Mouse (Mus musculus): ENCODE data around the gene Phf24. TPM values are rescaled to one million over a fixed set of nuclear protein-coding genes. Genes with fewer than 3 reads are reported as not detected.

Gene Phf24
- total RNA-seq, 2 experiments from 2014 or later, result 1.6 to 1.8 TPM

- no peak for DNase-seq (ENCODE audit: low spot score in 2 of 2)
These were observed 11.5 kb upstream of the Phf24 start for GRCm38 (mm10) chr4:42904966-42905365.

DNA sequence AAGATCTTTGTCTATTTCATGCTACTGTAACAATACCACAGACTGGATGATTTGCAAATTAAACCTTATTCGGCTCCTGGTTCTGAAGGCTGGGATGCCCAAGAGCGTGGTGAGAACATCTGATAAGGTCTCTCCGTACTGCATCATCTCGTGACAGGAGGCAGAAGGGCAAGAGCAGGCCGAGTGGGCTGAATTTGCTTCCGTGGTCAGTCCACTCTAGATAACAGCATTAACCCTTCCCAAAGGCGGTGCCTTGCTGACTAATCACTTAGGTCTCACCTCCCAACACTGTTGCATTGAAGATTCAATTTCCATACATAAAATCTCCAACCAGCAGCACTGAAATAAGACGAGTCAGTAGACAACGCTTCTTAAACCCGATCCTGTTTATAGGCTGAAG is 3.1 kb upstream of the Phf24 start:
- DNase-seq (ENCODE audit: low spot score in 2 of 2), result no peak

- DNase-seq (ENCODE audit: low spot score in 2 of 2), result no peak
These were observed 1.1 kb upstream of the Phf24 start for GRCm38 (mm10) chr4:42915311-42915710.

DNA sequence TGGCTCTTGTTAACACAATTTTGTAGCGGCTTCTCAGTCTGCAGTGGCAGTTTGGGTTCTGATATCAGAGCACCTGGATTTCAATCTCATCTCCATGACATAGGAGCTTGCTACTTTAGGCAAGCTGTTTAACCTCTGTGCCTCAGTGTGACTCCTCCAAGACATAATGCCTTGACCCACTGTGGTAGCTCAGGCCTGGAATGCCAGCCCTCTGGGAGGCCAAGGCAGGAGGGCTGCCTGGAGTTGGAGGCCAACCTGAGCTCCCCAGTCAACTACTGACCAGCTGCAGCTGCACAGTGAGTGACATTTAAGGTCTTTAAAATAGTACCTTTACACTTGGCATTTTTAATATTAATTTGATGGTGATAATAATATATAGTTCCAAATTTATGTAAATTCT is 494 bp upstream of the Phf24 start:
- DNase-seq (ENCODE audit: low spot score in 2 of 2), result no peak

DNA sequence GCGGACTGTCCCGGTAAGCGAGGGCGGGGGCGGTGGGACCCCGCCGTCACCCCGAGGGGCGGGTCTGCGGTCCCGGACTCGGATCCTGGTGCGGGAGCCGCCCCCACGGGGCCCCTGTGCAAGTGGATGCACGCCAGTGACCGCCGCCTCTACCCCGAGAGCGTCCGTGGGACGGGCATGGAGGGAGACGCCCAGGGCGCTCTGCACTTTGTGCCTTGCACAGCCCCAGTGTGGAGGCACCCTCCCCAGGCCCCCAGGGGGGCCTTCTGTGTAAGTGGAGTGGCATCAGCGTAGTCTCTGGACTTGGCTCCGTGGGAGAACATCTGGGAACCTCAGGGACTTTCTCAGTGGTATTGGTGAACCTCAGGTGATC is 928 bp downstream of the Phf24 start:
- no peak for DNase-seq (ENCODE audit: low spot score in 2 of 2)

DNA sequence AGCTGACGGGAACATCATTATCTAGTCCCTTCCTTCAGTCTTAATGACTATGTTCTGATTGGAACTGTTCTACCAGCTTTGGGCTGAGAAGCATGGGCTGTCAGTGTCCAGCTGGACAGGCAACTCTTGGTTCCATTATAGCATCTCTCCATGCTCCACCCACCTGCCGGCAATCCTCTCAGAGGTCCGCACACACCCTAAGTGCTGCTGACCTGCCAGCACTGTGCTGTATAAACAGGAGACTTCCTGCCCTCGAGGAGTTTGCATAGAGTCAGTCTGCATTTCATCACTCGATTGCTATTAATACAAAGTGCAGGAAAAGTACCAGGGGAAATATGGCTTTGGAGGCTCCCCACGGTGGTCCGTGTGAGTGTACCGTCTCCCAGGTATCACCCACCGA is 4.3 kb downstream of the Phf24 start:
- DNase-seq (ENCODE audit: low spot score in 2 of 2), result no peak

- DNase-seq (ENCODE audit: low spot score in 2 of 2), result no peak
These were observed 5.1 kb downstream of the Phf24 start for GRCm38 (mm10) chr4:42921536-42921935.

DNA sequence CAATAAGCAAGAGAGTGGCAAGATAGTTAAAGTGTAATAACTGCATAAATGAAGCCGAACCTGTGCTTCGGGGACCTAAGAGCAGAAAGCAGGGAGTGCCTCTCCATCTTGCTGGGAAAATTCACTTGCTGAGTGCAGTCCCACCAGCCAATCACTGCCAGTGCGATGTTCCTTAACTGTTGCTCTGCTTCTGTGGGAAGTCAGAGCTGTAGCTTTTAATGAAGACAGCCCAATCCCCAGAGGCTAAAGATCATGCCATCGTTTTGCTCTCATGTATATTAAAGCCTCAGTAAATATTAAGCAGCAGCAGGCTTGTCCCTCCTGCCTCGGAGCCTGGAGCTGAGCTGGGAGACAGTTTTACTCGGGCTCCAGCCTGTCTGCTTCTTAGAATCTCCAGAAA is 5.6 kb downstream of the Phf24 start:
- no peak for DNase-seq (ENCODE audit: low spot score in 2 of 2)

- DNase-seq (ENCODE audit: low spot score in 2 of 2), result no peak
These were observed 6.0 kb downstream of the Phf24 start for GRCm38 (mm10) chr4:42922461-42922860.

DNA sequence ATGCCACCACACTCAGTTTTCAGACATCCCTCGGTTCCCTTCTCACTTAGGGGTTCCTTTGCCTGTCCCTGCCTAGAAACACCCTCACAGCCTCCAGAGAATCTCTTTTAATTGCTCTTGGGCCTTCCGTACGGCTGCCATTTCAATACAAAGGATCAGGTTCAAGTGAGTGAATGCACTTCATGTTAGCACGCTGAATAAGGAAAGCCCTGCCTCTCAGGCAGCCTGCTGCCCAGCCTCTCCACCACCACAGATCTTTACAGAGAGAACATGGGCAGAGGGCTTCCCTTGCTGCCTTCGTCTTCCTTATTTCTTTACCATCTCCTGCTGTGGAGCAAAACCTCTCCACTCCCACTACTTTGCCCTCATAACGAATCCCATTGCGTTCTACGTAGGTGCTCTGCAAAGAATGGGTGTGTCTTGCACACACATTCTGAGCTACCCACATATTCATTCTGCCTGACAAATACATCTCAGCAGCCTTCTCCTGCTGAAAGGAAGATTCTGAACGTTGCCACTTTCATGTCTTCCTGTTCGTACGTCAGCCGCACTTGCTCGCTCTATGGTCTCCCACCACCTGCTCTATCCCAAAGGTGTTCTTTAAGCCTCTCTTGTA is 7.7 kb downstream of the Phf24 start:
- no peak for DNase-seq (ENCODE audit: low spot score in 2 of 2)

DNA sequence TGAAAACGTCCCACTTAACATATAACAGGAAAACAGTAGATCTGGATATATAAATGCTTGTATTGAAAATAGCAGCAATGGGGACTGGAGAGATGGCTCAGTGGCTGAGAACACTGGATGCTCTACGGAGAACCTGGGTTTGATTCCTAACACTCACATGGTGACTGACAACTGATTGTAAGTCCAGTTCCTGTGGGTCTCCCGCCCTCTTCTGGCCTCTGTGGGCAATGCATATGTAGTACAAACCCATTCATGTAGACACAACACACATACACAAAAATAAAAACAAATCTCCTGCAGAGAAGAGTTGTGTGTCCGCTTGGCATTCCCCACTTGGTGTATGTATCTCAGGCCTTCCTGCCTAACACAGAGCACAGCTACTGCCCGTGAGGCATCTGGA is 11.7 kb downstream of the Phf24 start:
- no peak for DNase-seq (ENCODE audit: low spot score in 2 of 2)

DNA sequence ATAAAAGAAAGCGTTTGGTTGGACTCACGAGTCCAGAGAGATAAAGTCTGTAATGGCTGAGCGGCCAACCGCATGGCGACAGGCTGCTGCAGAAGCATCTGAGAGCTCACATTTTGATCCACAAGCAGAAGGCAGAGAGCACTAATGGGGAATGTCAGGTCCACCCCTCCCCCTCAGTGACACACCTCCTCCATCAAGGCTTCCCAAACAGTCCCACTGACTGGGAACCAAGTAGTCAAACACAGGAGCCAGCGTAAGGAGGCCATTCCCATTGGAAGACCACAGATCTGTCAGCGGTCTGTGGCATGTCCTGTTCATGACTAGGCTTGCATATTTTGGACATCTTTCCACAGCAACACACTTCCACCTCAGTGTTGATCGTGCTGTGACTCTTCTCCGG is 12.5 kb downstream of the Phf24 start:
- DNase-seq (ENCODE audit: low spot score in 2 of 2), result no peak

DNA sequence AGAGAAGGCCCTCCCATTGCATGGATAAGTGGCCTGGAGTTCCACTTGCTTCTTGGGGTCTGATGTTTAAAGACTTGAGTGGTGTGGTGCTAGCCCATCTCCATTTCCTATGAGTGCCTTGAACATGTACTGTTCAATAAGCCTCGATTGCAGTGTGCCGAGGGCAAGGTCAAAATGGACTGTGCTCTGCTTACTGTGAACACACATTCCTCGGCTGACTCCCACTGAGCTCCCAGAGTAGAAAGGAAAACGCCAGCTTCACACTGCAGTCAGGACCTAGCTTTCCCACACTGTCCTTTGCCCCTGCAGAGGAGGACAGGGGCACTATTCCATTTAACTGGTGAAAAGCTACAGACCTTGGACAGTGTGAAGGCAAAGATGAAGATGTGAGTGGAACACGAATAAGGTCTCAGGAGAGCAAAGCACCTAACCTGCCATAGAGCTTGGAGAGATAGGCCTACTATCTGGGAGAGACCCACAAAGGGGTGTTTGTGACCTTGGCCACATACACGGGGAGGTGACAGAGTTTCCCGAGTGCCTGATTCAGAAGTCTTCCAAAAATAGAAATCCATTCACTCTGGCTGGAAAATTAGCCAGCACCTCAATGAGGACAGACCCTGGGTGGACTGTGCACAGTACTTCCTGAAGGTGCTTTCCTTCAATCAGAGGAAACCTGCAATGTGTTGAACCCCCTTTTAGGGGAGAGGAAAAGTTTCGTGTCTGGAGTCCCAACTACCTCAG is 15.9 kb downstream of the Phf24 start:
- no peak for DNase-seq (ENCODE audit: low spot score in 2 of 2)

DNA sequence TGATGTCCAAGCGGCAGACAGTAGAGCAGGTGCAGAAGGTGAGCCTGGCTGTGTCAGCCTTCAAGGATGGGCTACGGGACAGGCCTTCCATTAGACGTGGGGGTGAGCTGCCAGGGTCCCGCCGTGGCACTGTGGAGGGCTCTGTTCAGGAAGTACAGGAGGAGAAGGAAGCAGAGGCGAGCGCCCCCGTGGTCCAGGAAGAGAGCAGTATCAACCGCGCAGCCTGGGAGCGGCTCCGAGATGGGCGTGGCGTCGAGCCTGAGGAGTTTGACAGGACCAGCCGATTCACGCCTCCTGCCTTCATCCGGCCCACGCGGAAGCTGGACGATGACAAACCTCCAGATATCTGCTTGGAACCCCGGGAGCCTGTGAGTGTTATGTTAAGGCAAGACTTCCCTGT is 17.2 kb downstream of the Phf24 start:
- peak; percentile 45 to 56 for DNase-seq (ENCODE audit: low spot score in 2 of 2)

GRCm38 (mm10) chr4:42941396-42941795 is 24.9 kb downstream of the Phf24 start:
- no peak for DNase-seq (ENCODE audit: low spot score in 2 of 2)

- DNase-seq (ENCODE audit: low spot score in 2 of 2), result no peak
These were observed 26.9 kb downstream of the Phf24 start for GRCm38 (mm10) chr4:42943341-42943740.

- DNase-seq (ENCODE audit: low spot score in 2 of 2), result no peak
These were observed 27.7 kb downstream of the Phf24 start for GRCm38 (mm10) chr4:42944185-42944584.

DNA sequence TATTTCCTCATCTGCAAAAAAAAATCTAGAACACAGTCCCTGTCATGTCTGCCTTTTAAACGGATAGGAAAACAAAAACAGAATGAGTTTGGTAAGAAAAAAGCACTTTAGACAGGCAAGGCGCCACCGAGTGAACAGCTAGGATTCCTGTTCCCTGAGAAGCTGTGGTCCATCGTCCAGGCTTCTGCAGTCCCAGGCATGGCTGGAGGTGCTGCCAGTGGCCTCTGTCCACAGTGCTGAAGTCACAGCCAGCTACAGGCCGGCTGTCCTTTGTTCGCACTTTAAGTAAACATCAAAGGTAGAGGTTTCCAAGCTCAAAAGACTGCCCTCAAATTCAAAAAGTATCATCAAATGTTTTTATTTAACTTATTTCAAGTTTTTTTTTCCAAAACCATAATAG is 28.6 kb downstream of the Phf24 start:
- DNase-seq (ENCODE audit: low spot score in 2 of 2), result no peak

- no peak for DNase-seq (ENCODE audit: low spot score in 2 of 2)
These were observed 29.0 kb downstream of the Phf24 start for GRCm38 (mm10) chr4:42945445-42945844.

DNA sequence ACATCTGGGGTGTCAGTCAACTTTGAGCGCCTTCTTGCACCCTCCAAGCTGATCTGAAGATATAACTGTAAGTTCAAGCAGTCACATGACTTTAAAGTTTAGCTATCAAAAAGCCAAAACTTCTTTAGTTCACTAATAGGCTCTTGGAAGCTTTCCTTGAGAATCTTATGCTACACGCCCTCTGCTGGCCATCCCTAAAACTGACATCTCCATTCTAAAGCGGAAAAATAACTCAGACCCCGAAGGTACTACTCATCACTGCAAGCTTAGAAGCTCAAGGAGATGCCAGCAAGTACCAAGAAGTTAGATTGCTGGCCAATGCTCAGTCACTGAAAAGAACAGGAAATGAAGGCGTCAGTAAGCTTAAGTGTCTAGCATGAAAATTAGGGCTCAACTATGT is 29.5 kb downstream of the Phf24 start:
- DNase-seq (ENCODE audit: low spot score in 2 of 2), result peak; percentile 50 to 58

DNA sequence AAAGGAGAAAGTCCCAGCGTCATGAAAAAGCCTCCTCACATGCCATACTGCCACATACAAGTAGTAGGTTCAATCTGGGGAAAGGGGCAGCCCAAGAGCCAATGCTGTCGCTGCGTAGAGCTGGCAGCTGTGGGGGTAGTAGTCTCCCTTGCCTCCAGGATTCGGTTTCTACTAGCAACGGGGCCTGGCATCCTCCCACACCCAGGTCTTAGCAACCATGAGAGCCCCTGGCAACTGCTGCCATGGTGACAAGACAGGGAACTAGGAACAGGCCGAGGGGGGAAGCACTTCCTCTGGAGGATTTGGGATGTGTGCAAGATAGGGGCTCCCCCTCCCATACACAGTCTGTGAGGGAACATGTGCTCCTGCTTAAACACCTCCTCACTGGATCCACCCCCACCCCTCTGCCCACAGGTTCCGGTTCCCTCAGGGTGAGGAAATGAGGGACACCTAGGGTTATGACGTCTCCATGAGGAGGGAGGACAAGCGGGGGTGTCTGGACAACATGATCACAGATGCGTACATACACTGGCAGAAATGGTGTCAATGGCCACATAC is 30.4 kb downstream of the Phf24 start:
- no peak for DNase-seq (ENCODE audit: low spot score in 2 of 2)

GRCm38 (mm10) chr4:42948527-42948926 is 32.1 kb downstream of the Phf24 start:
- DNase-seq (ENCODE audit: low spot score in 2 of 2), result no peak

Measured in adrenal gland, adult 18-20 months (tissue).